Mouse (Mus musculus): ENCODE data around the gene Ccz1.

- TF ChIP-seq CTCF (IDR thresholded peaks at IDR 0.05; ENCODE audit: low read depth, low read length) (no peak), POLR2A (IDR thresholded peaks at IDR 0.05; ENCODE audit: extremely low read depth, insufficient read depth, low read length) (no peak)
Measured at GRCm38 (mm10) chr5:143982361-143982760, 32.3 kb downstream of the Ccz1 start.

Measured in liver, adult 2 months (tissue).